Mouse (Mus musculus): ENCODE measurements at regions not wholly inside any gene's neighbourhood (a gene's known extent, or its start where the extent isn't known, plus 50 kb on each side); places are given as distances from the start of the nearest gene placed in this dataset.
"Not testable (repeated sequence)": the region's sequence is repeated elsewhere in the genome, so short reads cannot be mapped to it uniquely, and the experiment has no call there.

GRCm38 (mm10) chr6:24384193-24384888 lies 130.5 kb downstream of the Iqub start:
- ChIA-PET CTCF (no interaction called here), POLR2A (no interaction called here)

- POLR2A ChIA-PET: no interaction called here
- CTCF ChIA-PET: no interaction called here
Observed at GRCm38 (mm10) chr6:24379859-24380258, 135.0 kb downstream of the Iqub start.

GRCm38 (mm10) chr6:24376728-24377127 lies 138.1 kb downstream of the Iqub start:
- ChIA-PET POLR2A (no interaction called here), CTCF (no interaction called here)

- POLR2A ChIA-PET: no interaction called here
- CTCF ChIA-PET: interaction anchor here in 3 of 4 experiments (0.6 to 1.3 kb wide), 6 partner anchors 12 to 615 kb away, joined by 3 to 5 read pairs (median 3); no protein-coding TSS in a partner anchor
Observed at GRCm38 (mm10) chr6:24373161-24373560, 141.7 kb downstream of the Iqub start.

- POLR2A ChIA-PET: no interaction called here
- CTCF ChIA-PET: interaction anchor here in 1 of 4 experiments (1.3 kb wide), 1 partner anchor 614 kb away, joined by 3 read pairs; no protein-coding TSS in a partner anchor
Observed at GRCm38 (mm10) chr6:24371680-24372079, 143.2 kb downstream of the Iqub start.

GRCm38 (mm10) chr6:24350882-24351281 lies 164.0 kb downstream of the Iqub start:
- ChIA-PET CTCF (interaction anchor here in 3 of 4 experiments (0.6 to 1.6 kb wide), 6 partner anchors 22 to 593 kb away, joined by 3 to 8 read pairs (median 4); no protein-coding TSS in a partner anchor), POLR2A (no interaction called here)

- ChIA-PET CTCF (no interaction called here), POLR2A (interaction anchor here in 1 of 4 experiments (0.6 kb wide), 1 partner anchor 131 kb away, joined by 6 read pairs; no protein-coding TSS in a partner anchor)
Observed at GRCm38 (mm10) chr6:24348481-24349062, 166.3 kb downstream of the Iqub start.

GRCm38 (mm10) chr6:24347745-24348480 lies 167.0 kb downstream of the Iqub start:
- POLR2A ChIA-PET: interaction anchor here in 1 of 4 experiments (0.6 kb wide), 1 partner anchor 132 kb away, joined by 6 read pairs; no protein-coding TSS in a partner anchor

GRCm38 (mm10) chr6:24342471-24342870 lies 172.4 kb downstream of the Iqub start:
- CTCF ChIA-PET: no interaction called here
- POLR2A ChIA-PET: no interaction called here

More at GRCm38 (mm10) chr6:24347745-24348480, 167.0 kb downstream of the Iqub start:
- CTCF ChIA-PET: no interaction called here

- ChIA-PET CTCF (no interaction called here), POLR2A (no interaction called here)
Observed at GRCm38 (mm10) chr6:24342056-24342455, 172.8 kb downstream of the Iqub start.

- CTCF ChIA-PET, POLR2A ChIA-PET: not testable (repeated sequence)
Observed at GRCm38 (mm10) chr6:24340107-24340506, 172.2 kb upstream of the Slc13a1 start.

GRCm38 (mm10) chr6:24325215-24325614 lies 157.3 kb upstream of the Slc13a1 start:
- ChIA-PET CTCF (interaction anchor here in 1 of 4 experiments (0.6 kb wide), 1 partner anchor 25 kb away, joined by 5 read pairs; no protein-coding TSS in a partner anchor), POLR2A (interaction anchor here in 1 of 4 experiments (0.6 kb wide), 1 partner anchor 112 kb away, joined by 4 read pairs; no protein-coding TSS in a partner anchor)

GRCm38 (mm10) chr6:24324718-24325117 lies 156.8 kb upstream of the Slc13a1 start:
- POLR2A ChIA-PET: interaction anchor here in 1 of 4 experiments (0.6 kb wide), 1 partner anchor 111 kb away, joined by 4 read pairs; no protein-coding TSS in a partner anchor
- CTCF ChIA-PET: interaction anchor here in 1 of 4 experiments (0.6 kb wide), 1 partner anchor 25 kb away, joined by 5 read pairs; no protein-coding TSS in a partner anchor

GRCm38 (mm10) chr6:24322371-24322770 lies 154.5 kb upstream of the Slc13a1 start:
- POLR2A ChIA-PET: no interaction called here

GRCm38 (mm10) chr6:24318862-24319261 lies 151.0 kb upstream of the Slc13a1 start:
- POLR2A ChIA-PET: no interaction called here
- CTCF ChIA-PET: no interaction called here

More at GRCm38 (mm10) chr6:24322371-24322770, 154.5 kb upstream of the Slc13a1 start:
- CTCF ChIA-PET: no interaction called here

GRCm38 (mm10) chr6:24310675-24311074 lies 142.8 kb upstream of the Slc13a1 start:
- CTCF ChIA-PET: no interaction called here
- POLR2A ChIA-PET: no interaction called here

- CTCF ChIA-PET: no interaction called here
- POLR2A ChIA-PET: no interaction called here
Observed at GRCm38 (mm10) chr6:24309810-24310209, 141.9 kb upstream of the Slc13a1 start.

GRCm38 (mm10) chr6:24301681-24302080 lies 133.8 kb upstream of the Slc13a1 start:
- ChIA-PET CTCF (no interaction called here), POLR2A (interaction anchor here in 1 of 4 experiments (0.7 kb wide), 1 partner anchor 257 kb away, joined by 3 read pairs; no protein-coding TSS in a partner anchor)

GRCm38 (mm10) chr6:24301146-24301545 lies 133.3 kb upstream of the Slc13a1 start:
- ChIA-PET CTCF (no interaction called here), POLR2A (no interaction called here)

Measured in embryonic stem cell, embryonic (primary cell).